Mouse (Mus musculus) heart, adult 11 months (tissue): ENCODE results near the gene Mettl27.

Experiments used
- DNase-seq: peaks from one replicate; pipeline ENCODE4 v3.0.0; 2022

The Mettl27 gene

DNA sequence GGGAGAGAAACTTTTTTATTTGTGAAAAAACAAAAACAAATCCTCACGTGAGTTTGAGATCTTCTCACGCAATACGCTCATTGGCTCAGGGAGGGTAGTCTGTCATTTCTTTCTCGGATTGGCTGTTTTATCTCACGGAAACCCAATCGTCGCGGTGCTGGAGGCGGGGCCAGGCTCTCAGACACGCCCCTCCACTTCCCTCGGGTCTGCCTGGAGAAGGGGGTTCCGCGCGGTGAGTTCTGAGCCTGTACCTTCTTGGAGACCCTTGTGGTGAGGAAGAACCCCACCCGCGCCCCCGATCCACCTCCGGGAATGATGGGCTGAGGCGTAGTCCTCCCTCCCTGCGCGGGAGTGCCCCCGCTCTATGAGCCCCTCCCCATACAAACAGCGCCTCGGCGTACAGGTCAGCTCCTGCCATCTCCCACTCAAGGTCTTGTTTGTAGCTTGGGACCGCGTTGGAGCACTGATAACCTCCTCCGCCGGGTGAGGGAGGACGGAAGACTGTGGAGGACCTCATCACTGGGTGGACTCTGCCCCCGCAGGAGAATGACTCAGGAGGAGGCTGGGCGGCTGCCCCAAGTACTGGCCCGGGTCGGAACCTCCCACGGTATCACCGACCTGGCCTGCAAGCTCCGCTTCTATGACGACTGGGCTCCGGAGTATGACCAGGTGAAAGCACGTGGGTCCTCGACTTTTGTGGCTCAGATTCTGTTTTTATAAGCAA is at the start of gene Mettl27:
TSS of gene Mettl27 (plus strand) at position 190 of the 724 bp plus-strand sequence.
- peak; percentile 99 for DNase-seq

DNA sequence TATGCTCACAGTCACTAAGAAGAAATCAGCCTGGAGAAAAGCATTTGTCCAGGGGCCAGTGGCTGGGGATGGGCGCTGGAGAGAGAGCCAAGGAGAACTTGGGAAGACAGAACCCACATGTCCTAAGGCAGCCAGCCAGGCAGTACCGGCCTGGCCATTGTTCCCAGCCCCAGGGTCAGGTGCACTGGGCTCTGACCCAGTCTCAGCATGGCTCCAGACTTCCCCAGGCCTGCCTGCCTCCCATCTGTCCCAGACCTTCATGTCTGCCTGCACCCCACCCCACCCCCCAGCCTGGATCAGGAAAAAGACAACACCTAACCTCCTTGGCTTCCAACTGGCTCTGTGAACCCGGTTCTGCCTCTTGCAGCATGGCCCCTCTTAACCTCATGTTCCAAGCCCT is 49.1 kb upstream of the Mettl27 start:
- peak; percentile 98 for DNase-seq

DNA sequence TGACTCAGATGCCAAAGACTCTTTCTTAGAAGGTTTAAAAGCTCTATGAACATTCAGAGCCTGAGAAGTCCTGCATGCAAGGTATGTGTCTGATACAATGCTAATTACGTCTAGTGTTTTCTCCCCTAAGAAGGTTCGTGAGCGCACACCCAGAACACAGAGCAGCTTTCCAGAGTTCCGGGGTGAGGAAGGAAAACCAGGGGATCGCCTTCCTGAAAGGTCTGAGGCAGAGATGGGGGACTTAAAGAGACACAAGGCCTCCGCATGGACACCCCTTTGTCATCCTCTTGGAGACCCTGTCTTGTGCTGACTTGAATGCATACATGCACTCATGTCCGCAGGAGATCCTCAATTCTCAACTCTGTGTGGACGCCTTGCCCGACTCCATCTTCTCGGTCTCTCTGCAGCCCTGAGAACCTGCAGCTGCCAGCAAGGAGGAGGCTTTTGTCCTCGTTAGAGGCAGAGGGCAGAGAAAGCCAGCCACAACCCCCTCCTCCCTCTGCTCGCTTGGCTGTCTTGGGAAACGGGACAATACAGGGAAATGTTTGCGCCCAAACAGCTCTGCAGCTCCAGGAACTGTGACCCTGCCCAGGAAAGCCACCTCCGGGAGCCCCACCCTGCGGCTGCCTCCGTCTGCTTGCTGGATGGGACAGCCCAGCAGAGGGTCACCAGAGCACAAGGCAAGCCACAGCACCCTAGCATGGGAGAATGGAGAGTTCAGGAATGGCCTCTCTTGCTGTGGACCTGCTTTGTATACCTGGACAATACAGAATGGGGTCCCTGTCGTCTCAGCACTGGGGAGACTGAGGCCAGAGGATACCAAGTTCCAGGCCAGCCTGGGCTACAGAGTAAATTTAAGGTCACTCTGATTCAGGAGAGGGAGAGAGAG is 44.5 kb upstream of the Mettl27 start:
- DNase-seq = peak; percentile 99

DNA sequence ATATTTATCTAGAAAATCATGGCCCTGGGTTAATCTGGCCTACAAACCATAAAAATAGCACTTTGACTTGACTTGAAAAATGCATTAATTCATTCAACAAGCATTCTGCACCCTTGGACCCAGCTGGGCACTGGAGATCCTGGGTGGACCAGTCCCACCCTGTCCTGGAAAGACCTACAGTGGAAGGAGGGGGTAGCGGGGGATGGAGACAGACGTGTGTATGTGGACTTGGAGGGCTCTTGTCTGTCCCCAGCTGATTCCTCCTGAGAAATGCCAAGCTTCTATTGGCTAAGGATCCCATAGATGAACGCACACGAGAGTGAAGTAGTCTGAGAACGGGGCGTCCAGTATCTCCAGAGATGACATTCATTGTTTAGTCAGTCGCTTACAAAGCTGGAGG is 43.7 kb upstream of the Mettl27 start:
- peak; percentile 92 for DNase-seq

DNA sequence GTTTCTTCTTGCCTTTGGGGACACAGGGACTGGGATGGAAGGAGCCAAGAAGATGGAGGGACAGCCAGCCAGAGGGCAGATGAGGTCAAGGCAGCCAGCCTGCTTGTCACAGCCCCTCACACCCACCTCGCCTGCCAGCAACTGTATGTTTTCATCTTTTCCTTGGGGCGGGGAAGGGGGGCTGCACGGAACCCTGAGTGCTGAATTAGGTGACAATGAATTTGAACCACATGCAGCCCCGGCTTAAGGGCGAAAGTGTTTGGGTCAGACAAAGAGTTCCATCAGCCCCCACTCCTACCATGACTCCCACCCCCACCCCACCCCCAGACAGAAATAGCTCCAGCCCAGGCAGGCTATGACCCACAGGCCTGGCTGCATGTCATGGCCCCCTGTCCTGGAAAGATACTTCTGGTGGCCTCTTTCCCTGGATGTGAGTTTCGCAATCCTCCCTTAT is 41.5 kb upstream of the Mettl27 start:
- no peak for DNase-seq

DNA sequence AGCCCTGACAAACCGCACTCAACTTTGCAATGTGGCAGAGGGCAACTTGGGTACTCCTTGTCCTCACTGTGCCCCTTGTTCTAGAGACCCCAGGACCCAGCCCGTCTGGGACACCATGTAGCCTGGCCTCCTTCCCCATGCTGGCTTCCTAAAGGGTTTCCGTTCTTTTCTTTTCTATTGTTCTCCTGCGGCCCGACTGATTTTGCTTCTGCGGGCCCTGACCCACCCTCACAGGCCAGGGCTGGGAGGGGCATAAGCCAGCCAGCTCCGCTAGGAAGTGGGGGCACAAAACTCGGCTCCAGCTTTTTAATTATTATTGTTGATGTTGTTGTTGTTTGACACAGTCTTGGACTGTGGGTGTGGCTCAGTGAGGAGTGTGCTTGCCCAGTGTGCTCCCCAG is 40.6 kb upstream of the Mettl27 start:
- DNase-seq = peak; percentile 98

DNA sequence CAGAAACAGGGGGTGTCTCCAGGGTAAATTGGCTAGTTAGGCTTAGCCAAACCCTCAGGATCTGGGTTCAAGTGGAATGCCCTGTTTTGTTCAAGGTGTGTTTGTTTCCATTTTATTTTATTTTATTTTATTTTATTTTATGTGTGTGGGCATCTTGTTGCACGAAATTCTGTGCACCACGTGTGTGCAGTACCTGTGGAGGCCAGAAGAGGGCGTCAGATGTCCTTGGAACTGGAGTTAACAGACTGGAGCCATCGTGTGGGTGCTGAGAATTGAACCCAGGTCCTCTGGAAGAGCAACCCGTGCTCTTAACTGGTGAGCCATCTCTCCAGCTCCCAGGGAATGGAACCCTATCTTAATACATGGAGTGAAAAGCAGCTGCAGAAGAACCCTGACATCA is 39.5 kb upstream of the Mettl27 start:
- DNase-seq = no peak

DNA sequence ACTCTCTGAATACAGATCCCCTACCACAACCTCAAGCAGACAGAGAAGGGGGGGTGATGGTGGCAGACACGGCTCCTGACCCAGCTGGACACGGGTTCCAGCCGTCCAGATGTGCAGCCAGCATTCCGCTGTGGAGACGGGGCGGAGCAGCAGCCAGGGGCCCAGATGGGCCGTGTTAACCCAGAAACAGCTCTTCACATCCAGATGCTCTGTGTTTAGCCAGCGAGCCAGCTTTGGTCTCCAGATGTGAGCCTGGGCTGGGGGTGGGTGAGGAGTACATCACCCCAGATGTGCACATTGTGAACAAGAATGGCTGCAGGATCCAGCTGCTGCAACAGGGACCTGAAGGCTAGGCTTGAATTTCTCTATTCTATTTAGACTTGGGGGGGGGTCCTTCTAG is 36.9 kb upstream of the Mettl27 start:
- peak; percentile 98 for DNase-seq

DNA sequence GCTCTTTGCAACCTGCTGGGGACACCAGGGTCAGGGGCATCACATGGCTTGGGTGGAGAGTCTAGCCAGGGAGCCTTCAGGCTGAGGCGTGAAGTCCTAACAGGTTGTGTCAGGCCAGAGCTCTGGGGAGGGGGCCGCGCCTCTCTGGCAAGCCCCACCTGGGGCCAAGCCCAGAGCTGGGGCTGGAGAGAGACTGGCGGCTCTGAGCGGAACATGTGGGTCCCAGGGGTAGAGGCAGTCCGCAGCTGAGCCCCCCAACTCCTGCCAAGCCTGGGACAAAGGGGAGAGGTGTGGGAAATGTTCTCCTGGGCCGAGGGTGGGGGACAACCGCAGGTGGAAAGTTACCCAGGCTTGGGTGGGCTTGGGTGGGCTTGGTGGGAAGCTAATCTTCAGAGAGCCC is 35.2 kb upstream of the Mettl27 start:
- no peak for DNase-seq

DNA sequence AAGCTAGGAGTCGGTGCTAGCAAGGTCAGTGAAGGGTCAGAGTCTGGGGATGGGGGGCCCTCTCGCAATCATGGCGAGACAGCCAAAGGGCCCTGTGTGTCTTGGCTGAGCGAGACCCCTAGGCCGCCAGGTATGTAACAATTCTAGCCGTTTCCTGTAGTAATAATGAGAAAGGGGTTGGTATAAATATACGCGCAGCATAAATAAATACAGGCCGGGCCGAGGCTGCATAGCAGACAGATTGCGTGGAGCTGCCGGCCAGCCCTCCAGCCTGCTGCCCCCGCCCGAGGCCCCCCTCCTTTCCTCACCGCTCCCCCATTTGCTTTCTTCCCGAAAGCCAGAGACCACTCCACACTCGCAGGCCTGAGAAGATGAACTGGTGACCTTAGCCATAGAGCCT is 34.6 kb upstream of the Mettl27 start:
- no peak for DNase-seq

DNA sequence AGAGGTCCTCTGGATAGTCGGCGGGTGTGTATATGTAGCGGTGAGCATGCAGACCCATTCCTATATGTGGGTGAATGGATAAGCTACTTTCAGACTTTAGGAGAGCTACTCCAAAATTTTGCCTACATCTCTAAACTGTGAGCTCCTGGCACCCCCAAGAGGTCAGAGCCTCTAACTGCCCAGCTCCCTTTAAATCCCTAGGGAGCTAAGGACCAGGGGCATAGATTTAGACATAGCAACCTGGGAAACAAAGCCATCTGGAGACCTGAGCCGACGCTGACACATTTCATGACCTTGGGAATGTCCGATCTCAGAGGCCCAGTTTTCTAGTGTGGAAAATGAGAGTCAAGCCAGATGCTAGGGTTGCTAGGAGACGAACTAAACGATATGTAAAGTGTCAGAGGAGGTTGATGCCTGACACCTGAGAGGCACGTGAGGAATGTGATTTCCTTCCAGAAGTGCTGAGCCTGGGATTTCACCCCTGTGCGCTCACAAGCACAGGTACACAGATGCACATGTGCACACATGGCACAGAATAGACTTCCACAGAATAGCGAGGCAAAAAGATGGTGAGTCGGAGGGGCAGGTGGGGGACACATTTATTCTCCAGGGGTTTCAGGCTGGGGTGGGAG is 31.0 kb upstream of the Mettl27 start:
- DNase-seq = no peak

DNA sequence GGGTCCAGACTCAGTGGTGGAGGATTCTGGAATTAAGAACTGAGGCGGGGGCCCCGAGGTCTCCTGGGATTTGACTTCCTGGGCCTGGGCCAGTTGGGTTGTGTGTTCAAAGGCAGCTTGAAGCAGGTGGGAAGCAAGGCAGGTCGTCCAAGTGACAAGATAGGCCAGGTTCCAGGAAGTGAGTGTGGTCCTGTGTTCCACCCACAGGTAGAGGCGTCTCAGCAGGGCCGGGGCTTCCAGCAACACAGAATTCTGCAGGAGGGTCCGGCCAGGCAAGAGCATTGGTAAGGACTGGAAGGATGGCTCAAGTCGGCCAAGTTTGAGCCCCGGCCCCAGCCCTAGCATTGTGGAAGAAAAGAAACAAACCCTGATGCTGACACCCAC is 30.5 kb upstream of the Mettl27 start:
- DNase-seq = peak; percentile 91

DNA sequence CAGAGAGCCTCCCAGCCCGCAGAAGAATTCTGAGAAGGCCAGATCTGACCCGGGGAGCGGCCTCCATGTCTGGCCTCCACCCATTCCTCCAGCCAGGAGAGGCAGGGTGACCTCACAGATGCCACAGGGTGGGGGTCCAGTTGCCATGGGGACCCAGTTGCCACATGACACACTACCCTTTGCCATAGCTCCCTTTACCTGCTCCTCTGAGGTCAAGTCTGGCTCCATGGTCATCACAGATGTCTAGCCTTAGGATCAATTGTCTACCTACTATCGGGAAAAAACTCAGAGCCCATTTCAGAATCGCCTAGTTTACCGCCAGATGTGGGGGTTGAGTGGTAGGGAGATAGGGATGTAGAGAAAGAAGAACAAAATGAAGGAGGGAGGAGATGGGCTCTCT is 25.5 kb upstream of the Mettl27 start, which contains the start of gene Tmem270:
TSS of gene Tmem270 (minus strand) at position 101 of the 400 bp plus-strand sequence.
- DNase-seq = no peak

DNA sequence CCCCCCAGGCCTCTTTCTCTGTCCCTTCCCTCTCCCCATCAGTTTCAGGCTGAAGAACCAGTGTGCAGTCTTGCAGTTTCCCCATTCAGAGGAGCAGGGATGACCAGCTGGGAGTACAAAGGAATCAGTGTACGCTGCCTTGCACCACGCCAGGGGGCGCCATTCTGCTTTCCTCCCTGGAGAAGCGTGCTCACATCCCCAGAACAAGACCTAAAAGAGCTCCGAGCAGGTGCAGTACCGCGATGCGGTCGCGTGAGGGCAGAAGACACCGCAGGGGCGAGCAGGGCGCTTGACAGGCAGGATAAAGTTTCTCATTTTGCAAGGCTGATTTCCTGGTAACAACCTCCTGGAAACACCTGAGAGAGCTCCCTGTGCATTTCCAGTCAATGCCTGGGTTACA is 25.0 kb upstream of the Mettl27 start:
- DNase-seq = peak; percentile 97

DNA sequence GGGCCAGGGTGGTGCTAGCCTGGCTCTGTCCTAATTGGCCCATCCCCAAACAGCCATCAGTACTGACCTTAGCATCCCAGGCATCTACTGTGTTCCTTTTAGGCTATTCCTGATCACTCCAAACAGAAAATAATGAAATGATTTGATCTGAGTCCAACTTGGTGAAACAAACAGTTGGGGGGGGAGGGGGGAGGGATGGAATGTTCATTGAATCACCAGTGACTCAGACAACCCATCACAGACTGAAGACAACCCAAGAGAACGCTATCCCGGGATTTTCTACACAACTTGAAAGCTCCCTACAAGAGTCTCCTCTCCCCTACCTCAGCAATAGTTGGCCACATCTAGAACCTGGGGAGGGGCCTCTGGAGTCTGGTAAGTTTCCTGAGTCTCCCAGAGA is 20.3 kb upstream of the Mettl27 start:
- DNase-seq = no peak

DNA sequence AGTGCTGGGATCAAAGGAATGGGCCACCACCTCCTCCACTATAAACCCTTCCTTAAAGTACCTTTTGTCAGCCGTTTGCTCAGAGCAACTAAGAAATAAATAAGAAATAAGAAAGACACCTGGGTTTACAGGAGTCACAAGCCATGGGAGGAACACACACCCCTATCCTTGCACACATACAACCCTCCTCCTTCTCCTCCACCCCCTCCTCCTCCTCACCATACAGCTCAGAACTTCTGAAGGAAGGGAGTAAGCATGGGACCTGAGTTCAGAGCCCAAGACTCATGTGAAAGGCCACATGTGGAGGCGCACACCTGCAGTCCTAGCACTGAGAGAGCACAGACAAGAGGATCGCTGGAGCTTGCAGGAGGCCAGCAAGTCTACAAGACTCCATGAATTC is 18.8 kb upstream of the Mettl27 start:
- DNase-seq = no peak

DNA sequence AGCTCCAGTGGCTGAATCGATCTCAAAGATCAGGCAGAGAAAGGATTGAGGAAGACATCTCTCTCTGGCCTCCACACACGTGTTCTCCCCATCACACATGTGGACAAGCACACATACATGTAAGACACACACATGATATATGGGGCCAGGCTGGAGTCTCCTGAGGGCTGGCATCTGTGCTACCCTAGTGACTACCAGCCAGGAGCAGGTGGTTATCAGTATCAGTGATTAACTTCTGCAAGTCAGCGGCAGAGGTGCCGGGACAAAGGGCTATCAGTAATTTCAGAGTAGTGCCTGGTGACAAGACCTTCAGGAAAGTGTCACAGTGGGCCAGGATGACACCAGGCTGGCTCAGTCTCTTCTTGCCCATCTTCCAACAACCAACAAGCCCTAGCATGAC is 18.4 kb upstream of the Mettl27 start:
- DNase-seq = no peak

DNA sequence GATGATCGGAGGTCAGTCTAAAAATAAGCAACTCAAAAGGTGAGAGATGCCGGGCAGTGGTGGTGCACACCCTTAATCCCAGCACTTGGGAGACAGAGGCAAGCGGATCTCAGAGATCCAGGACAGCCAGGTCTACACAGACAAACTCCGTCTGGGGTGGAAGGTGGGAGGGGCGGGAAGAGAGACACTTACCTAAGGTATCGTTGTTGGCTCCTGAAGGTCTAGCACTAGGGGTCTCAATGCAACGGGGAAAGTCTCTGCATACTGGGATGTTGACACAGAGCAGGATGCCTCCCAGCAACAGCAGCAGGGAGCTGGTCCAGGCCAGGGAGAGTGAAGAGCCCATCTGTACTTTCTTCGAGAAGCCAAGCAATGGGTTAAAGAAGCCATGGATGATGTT is 17.7 kb upstream of the Mettl27 start:
- no peak for DNase-seq

DNA sequence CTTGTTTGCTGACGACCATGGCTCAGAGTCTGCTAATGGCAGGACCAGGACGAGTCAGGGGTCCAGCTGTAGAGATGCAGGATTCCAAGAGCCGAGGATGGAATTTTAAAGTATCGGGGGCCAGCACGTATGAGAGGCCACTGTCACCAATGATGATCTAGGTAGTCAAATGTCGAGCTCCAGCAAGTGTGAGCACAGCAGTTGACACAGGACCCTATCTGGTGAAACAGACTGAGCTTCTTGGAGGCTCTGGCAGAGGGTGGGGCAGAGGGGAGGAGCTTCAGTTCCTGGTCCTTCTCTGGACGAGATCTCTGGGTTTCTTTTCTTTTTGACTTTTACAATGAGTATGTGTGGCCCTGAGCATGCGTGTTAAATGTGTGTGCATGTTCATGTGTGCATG is 16.9 kb upstream of the Mettl27 start, which contains the start of gene Cldn13:
TSS of gene Cldn13 (minus strand) at position 216 of the 400 bp plus-strand sequence.
- no peak for DNase-seq

DNA sequence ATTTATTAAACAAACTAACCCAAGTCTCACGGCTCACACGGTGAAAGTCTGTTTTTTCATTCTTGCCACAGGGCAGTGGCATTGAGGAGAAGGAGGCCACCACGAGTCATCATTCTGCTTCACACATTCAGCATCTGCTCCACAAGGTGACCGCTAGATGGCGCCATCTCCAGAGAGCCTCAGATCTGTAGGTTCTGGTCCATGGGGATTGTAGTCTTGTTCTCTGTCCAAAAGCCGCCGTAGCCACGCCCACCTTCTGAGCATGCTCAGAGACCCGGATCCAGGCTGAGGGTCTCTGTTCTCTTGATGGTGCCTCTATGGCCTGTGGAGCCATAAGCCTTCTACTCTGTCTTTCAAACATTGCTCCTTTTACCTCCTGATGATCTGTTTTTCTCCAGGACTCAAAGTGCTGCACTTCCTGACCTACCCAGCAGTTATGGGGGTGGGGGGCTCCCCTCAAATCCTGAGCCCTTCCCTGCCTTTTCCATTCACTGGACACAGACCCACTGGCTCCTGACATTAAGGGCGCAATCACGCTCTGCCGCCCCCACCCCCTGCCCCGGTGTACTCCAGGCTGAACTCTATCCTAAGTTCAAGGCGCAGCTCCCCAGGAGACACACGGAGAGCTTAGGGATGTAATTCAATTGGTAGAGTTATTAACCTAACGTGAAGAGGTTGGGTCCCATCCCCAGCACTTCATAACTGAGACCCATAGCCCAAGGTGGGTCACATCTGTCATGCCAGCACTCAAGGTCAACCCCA is 13.9 kb upstream of the Mettl27 start:
- DNase-seq = peak; percentile 90

DNA sequence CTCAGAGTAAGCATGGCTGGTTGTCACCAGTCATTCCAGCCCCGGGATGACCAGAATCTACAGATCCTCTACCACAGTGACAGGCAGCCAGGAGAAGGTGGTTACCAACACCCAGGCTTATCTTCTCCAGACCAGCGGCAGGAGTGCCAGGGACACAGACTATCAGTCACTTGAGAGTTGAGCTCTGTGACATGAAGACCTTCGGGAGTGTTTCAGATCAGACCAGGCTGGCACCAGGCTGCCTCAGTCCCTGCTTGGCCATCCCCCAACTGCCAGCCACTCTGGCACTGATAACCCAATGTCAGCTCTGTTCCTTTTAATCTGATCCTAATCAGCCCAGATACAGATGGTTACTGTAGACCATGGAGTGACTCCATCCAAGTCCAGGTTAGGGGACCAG is 13.1 kb upstream of the Mettl27 start:
- peak; percentile 91 for DNase-seq

DNA sequence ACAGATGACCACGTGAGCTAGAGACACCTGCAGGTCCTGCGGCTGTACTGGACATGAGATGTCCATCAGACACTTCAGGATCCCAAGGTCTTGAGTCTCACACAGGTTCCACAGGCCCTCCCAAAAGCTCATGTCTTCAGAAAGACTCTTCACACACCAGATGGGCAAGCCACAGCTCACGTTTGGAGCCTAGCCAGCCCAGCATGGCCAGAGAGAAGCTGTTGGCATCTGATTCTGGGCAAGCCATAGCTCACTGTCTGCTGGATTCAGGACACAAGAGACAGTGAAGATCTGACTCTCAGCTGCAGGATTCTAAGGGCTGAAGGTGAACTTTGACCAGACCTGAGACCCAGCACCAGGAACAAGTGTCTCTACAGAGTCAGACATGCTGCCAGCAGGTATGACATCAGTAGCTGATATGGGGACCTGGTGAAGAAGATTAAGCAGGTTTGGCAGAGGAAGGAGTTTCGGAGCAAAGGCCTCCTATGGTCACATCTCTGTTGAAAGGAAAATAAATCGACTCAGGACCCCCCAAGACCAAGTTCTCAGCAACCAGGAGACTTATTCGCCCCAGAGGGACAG is 12.0 kb upstream of the Mettl27 start:
- no peak for DNase-seq
